Mouse (Mus musculus) embryonic facial prominence, embryonic 11.5 days (tissue): ENCODE measurements at regions not wholly inside any gene's neighbourhood (a gene's known extent, or its start where the extent isn't known, plus 50 kb on each side); places are given as distances from the start of the nearest gene placed in this dataset.

ENCODE experiments used
- ATAC-seq: fragments of 200-750 bp; cut with Nextera tagmentation; replicated peaks from 2 replicates; pipeline ENCODE4 v1.8.0; 2017; ENCODE audit warnings: low read depth; ENCODE audit not compliant: insufficient number of reproducible peaks, low FRiP score, low TSS enrichment
- DNase-seq: peaks from one replicate; pipeline ENCODE4 v3.0.0-alpha.2; 2015; ENCODE audit warnings: low spot score
- H3K27ac ChIP-seq: fragments of 300-500 bp; sonication (generic); replicated peaks from 2 replicates; pipeline ENCODE4 v1.5.1; 2014; ENCODE audit warnings: mild to moderate bottlenecking, low read depth, low read length, control low read depth
- H3K27me3 ChIP-seq: fragments of 300-500 bp; sonication (generic); 2 replicates; pipeline ENCODE4 v1.6.1; 2014; ENCODE audit warnings: mild to moderate bottlenecking, low read length, moderate library complexity, mixed read lengths; ENCODE audit not compliant: control insufficient read depth, insufficient read depth
- H3K36me3 ChIP-seq: fragments of 300-500 bp; sonication (generic); replicated peaks from 2 replicates; pipeline ENCODE4 v1.6.1; 2014; ENCODE audit warnings: low read depth, mild to moderate bottlenecking, low read length, moderate library complexity, mixed read lengths; ENCODE audit not compliant: control insufficient read depth, insufficient read depth
- H3K4me1 ChIP-seq: fragments of 300-500 bp; sonication (generic); 2 replicates; pipeline ENCODE4 v1.6.1; 2014; ENCODE audit warnings: low read length, mixed read lengths; ENCODE audit not compliant: control insufficient read depth, insufficient read depth
- H3K4me2 ChIP-seq: fragments of 300-500 bp; sonication (generic); 2 replicates; pipeline ENCODE4 v1.6.1; 2014; ENCODE audit warnings: low read depth, mild to moderate bottlenecking, control low read depth, low read length, moderate library complexity
- H3K4me3 ChIP-seq: fragments of 300-500 bp; sonication (generic); 2 replicates; pipeline ENCODE4 v1.5.1; 2014; ENCODE audit warnings: low read depth, low read length, control low read depth
- H3K9ac ChIP-seq: fragments of 300-500 bp; sonication (generic); replicated peaks from 2 replicates; pipeline ENCODE4 v1.6.1; 2014; ENCODE audit warnings: mild to moderate bottlenecking, control low read depth, low read length
- H3K9me3 ChIP-seq: fragments of 300-500 bp; sonication (generic); replicated peaks from 2 replicates; pipeline ENCODE4 v1.6.1; 2016; ENCODE audit warnings: mild to moderate bottlenecking, low read length, inconsistent platforms, mixed read lengths; ENCODE audit not compliant: control insufficient read depth
- WGBS: fragments of 180-500 bp; shearing (Covaris S2); extraction: QIAGEN DNeasy Blood & Tissue Kit; methylation state at CpG from one replicate; pipeline ENCODE4 v1.1.7; 2014; 5-methylcytosine and 5-hydroxymethylcytosine counted together

DNA sequence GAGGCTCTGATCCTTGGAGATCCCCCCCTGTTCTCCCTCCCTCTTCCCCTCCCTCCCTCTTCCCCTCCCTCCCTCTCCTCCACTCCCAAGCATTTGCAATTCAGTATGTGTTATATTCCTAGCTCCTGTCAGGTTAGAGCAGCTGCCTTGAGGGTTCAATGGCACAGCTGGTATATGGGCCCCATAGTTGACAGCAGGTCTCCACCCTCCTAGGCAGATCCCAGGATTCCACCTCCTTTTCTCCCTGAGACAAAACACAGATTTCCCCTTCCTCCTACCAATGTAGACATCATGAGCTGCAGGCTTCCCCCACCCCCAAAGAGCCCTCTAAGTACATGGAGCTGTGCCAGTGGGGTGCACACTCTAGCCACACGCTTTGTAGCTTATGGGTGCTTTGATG lies 137.8 kb downstream of the Unc5cl start:
- DNase-seq (no peak), ATAC-seq (no peak)
- Histone ChIP-seq H3K4me2 (no peak overlapping the region), H3K27me3 (no peaks in the 10 kb centered on the region), H3K36me3 (no peaks in the 10 kb centered on the region), H3K9ac (no peak overlapping the region), H3K27ac (no peak overlapping the region), H3K4me3 (no peak overlapping the region), H3K4me1 (no peaks in the 10 kb centered on the region), H3K9me3 (no peaks in the 10 kb centered on the region)
- WGBS: 88% methylated on average over 1 of the region's 1 CpGs

DNA sequence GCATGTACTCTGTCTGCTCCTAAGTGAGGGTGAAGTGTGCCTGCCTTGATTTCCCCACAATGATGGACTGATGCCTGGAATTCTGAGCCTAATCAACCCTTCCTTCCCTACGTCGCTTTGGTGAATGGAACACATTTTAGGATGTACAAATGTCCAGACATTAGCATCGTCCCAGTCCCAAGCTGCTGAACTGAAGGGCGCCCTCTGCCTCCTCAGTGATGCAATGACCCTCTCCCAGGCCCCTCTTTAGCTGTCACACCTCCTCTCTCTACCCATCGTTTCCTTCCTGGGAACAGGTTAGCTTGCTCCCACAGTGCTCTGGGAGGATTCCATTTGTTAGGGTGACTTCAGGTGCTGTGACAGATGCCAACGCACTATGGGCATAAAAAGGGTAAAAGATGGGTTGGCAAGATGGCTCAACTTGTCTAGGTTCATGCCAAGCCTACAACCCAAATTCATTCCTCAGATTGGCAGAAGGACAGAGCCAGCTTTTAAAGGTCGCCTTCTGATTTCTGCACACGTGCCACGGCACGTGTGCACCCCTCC lies 140.8 kb downstream of the Unc5cl start:
- H3K4me2 ChIP-seq: no peak overlapping the region
- no peak overlapping the region for H3K4me3 ChIP-seq
- 73% methylated on average over 10 of the region's 10 CpGs for WGBS
- no peaks in the 10 kb centered on the region for H3K4me1 ChIP-seq
- ATAC-seq: no peak
- no peak overlapping the region for H3K9ac ChIP-seq
- no peak for DNase-seq
- no peaks in the 10 kb centered on the region for H3K27me3 ChIP-seq
- no peak overlapping the region for H3K27ac ChIP-seq
- H3K36me3 ChIP-seq: no peaks in the 10 kb centered on the region
- no peaks in the 10 kb centered on the region for H3K9me3 ChIP-seq

DNA sequence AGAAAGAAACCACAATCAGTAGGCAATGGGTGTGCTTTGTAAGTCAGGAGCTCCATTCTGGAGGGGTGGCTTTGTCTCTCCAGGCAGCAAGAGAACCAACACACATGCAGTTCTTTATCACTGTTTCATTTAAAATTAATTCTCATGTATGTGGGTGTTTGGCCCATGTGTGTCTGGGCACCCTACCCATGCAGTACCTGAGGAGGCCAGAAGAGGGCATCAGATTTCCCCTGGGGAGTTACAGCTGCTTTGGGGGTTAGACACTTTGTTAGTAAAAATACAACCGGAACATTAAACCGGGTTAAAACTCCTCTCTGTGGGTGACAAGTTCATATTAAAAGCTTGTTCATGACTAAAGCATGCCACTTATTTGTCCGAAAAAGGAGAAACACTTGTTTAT lies 141.7 kb downstream of the Unc5cl start:
- WGBS: 82% methylated on average over 3 of the region's 3 CpGs
- no peak overlapping the region for H3K27ac ChIP-seq
- no peaks in the 10 kb centered on the region for H3K27me3 ChIP-seq
- H3K4me2 ChIP-seq: no peak overlapping the region
- no peaks in the 10 kb centered on the region for H3K36me3 ChIP-seq
- ATAC-seq: no peak
- H3K4me3 ChIP-seq: no peak overlapping the region
- no peaks in the 10 kb centered on the region for H3K9me3 ChIP-seq
- DNase-seq: no peak
- H3K9ac ChIP-seq: no peak overlapping the region
- H3K4me1 ChIP-seq: no peaks in the 10 kb centered on the region

DNA sequence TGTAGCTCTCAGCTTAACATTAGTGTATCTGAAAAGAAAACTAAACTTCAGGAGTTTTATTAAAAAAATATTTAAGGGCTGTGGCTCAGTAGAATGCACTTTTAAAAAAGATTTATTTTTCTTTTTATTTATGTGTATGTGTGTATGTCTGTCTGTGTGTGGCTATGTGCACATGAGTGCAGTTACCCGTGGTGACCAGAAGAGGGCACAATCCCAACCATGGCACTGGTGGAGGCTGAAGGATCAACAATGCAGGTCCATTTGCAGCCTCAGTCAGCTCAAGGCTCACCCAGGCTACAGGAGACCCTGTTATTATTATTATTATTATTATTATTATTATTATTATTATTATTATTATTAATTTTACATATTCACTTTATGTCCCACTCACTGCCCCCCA lies 142.6 kb downstream of the Unc5cl start:
- Histone ChIP-seq H3K9me3 (no peaks in the 10 kb centered on the region), H3K9ac (no peak overlapping the region), H3K4me2 (no peak overlapping the region), H3K36me3 (no peaks in the 10 kb centered on the region), H3K27me3 (no peaks in the 10 kb centered on the region), H3K4me3 (no peak overlapping the region), H3K4me1 (no peaks in the 10 kb centered on the region), H3K27ac (no peak overlapping the region)
- WGBS: 93% methylated on average over 1 of the region's 1 CpGs
- ATAC-seq: no peak
- DNase-seq: no peak

DNA sequence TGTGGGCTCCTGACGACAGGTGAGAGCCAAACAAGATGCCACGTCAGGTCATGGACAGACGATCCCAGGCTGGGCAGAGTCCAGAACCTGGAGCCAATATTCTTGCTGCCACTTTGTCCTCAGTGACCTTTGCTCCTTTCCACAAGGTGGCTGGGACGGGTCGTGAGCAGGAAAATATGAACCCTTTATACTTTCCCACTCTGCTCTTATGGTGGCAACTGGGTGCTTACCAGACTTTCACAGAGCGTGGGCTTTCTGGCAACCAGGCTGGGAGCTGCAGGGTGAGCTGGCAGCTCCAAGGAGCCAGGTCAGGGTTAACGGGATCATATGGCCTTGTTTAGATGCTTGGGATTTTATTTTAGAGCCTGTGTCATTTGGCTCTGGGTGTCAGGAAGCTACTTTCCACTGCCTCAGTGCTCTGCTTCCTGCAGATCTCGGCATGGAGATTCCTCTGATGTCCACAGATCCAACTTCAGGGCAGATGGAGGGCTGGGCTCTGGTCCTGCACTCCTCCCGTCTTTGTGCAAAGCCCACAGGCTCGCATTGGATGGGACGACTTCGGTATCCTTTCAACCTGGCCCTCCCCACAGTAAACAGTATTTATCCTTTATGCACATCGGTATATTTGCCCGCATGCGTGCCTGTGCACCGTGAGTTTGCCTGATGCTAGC lies 143.9 kb downstream of the Unc5cl start:
- Histone ChIP-seq H3K36me3 (no peaks in the 10 kb centered on the region), H3K9ac (no peak overlapping the region), H3K9me3 (no peaks in the 10 kb centered on the region), H3K4me3 (no peak overlapping the region), H3K4me1 (no peaks in the 10 kb centered on the region), H3K4me2 (no peak overlapping the region), H3K27me3 (no peaks in the 10 kb centered on the region), H3K27ac (no peak overlapping the region)
- ATAC-seq (no peak), DNase-seq (no peak)
- 82% methylated on average over 16 of the region's 16 CpGs for WGBS

DNA sequence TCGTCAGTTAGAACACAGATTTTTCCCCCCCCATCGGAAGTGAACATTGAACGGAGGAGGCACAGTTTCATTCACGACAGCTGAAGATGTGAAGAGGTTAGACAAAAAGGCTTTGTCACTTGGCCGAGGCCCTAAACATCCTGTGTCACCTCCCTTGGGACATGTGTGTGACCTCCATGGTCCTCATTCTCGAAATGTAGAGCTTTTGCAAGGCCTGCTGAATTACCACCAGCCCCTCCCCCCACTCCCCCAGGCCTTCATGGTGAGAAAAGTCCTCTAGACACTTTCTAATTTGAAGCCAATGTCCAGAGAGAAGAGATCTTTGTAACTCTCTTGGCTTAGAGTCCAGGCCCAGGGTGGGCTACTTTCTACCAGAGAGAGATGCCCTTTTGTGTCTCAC lies 145.5 kb downstream of the Unc5cl start:
- DNase-seq: no peak
- Histone ChIP-seq H3K9me3 (no peaks in the 10 kb centered on the region), H3K36me3 (no peaks in the 10 kb centered on the region), H3K4me1 (no peaks in the 10 kb centered on the region), H3K9ac (no peak overlapping the region), H3K27ac (no peak overlapping the region), H3K4me2 (no peak overlapping the region), H3K27me3 (no peaks in the 10 kb centered on the region), H3K4me3 (no peak overlapping the region)
- no peak for ATAC-seq
- 25% methylated on average over 6 of the region's 6 CpGs for WGBS

DNA sequence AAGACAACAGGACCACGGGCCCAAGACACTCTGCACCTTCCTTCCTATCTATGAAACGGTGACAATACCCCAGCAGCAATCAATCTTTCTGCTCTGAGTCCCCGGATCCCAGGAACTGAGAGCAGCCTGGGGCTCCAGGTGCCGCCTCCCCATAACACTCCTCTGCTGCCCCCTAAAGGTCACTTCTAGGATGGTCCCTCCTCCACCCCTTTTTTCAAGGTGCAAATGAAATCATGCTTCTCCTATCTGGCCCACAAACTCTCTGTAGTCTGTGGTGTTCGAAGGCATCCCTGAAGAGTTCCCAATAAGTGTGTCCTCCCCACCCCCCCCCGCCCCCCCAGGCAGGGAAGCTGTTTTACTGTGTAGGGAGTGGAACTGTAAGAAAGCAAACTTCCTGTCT lies 147.9 kb downstream of the Unc5cl start:
- Histone ChIP-seq H3K9me3 (no peaks in the 10 kb centered on the region), H3K9ac (no peak overlapping the region), H3K27me3 (no peaks in the 10 kb centered on the region), H3K4me1 (no peaks in the 10 kb centered on the region), H3K36me3 (no peaks in the 10 kb centered on the region), H3K27ac (no peak overlapping the region), H3K4me2 (no peak overlapping the region), H3K4me3 (no peak overlapping the region)
- ATAC-seq (0 out of 2 replicates have a peak, but pooled peaks have one; percentile 44), DNase-seq (peak; percentile 82)
- 7% methylated on average over 6 of the region's 6 CpGs for WGBS

DNA sequence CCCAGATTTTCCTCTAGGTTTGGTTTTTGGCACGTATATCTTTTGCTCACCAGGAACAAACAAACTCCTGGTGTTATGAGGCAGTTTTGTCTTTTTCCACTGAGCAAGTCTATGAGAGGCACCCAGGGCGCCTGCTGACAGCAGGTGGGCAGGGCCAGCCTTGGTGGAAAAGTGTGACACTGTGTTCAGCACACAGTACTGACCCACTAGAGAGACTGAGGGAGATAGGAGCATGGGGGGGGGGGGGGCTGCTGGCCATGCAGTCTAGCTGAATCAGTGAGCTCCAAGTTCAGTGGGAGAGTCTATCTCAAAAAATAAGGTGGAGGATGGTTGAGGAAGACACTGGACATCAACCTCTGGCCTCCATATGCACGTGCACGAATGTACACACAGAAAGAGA lies 152.1 kb downstream of the Unc5cl start:
- WGBS: 94% methylated on average over 4 of the region's 4 CpGs
- H3K27me3 ChIP-seq: no peaks in the 10 kb centered on the region
- no peak overlapping the region for H3K27ac ChIP-seq
- H3K4me2 ChIP-seq: no peak overlapping the region
- no peak overlapping the region for H3K4me3 ChIP-seq
- no peak overlapping the region for H3K9ac ChIP-seq
- no peaks in the 10 kb centered on the region for H3K9me3 ChIP-seq
- H3K36me3 ChIP-seq: no peaks in the 10 kb centered on the region
- DNase-seq (no peak), ATAC-seq (no peak)
- H3K4me1 ChIP-seq: no peaks in the 10 kb centered on the region
